Mouse (Mus musculus): Measurements from ENCODE around the gene Tmem116. TPM values are rescaled to one million over a fixed set of nuclear protein-coding genes. Genes with fewer than 3 reads are reported as not detected.
A peak's percentile ranks its signal among the peaks of the same experiment; 100 is the strongest.

Gene Tmem116
- total RNA-seq, 1 experiment: 3.0 TPM

DNA sequence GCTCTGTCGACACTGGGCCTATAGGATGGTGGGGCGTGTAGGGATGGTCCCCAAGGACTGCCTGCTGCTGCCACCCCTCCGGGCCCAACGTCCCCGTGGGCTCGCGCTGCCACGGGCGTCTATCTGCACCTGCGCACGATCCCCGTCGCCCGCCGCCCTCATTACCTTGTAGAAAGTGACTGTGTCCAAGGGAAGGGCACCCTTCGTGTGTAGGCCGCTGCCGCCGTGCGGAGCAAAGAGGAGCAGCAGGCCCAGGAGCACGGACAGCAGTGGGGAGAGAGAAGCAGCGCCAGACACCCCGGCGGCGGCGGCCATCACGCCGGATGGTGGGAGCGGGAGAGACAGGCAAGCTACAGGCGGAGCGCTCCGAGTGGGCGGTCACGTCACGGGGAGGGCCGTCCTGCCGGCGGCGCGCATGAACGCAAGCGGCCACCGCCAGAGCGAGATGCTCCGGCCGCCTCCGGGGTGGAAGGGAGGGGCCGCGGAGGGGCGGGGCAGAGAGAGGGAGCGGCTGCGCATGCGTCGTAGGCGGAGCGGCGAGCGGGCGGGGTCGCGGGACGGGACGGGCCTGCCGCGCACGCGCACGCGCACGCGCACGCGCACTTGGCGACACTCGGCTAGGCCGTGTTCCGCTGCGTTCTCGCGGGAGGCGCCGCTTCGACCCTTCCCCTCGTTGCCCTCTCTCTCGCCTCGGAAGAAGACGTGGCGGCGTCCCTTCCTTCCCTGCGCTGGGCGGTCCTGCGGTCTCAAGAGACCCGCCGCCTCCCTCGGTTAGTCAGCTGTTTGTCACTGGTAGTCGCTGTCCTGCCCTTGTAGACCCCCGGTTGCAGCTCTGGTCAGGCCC, 555 bp downstream of the Tmem116 start, which contains the start of gene Erp29:
TSS of gene Erp29 (minus strand) at position 481 of the 844 bp plus-strand sequence.
- H3K4me3 ChIP-seq (ENCODE audit: insufficient read depth in 1 of 2, low read depth in 1 of 2, low read length in 2 of 2, poor library complexity in 1 of 2, severe bottlenecking in 1 of 2): peak within 1 kb of the TSS; percentile 77 to 97
- in situ Hi-C loops (cut with MboI; ENCODE audit: low sequenced_read_pairs in 2 of 2, unreplicated experiment in 2 of 2): no loop called here

GRCm38 (mm10) chr5:121452906-121453305, 1.2 kb downstream of the Tmem116 start:
- in situ Hi-C loops (cut with MboI; ENCODE audit: low sequenced_read_pairs in 2 of 2, unreplicated experiment in 2 of 2): no loop called here
- H3K4me1 ChIP-seq (ENCODE audit: control insufficient read depth in 2 of 2, insufficient read depth in 2 of 2, low read length in 2 of 2, poor library complexity in 1 of 2): peaks cover 7 to 14% of the 10 kb centered on the region in 2 experiments; a peak in 2 of 4 replicates
- peaks cover 11% of the 10 kb centered on the region; the same call in 1 of the 2 replicates for H3K36me3 ChIP-seq (ENCODE audit: control insufficient read depth, insufficient read depth, low read length, poor library complexity, severe bottlenecking)
- H3K9me3 ChIP-seq (ENCODE audit: control insufficient read depth, insufficient read depth, low read depth, low read length): no peaks in the 10 kb centered on the region
- peak overlapping the region; percentile 88 for H3K9ac ChIP-seq (ENCODE audit: insufficient read depth, low read depth, low read length, poor library complexity, severe bottlenecking)
- no peak for DNase-seq (ENCODE audit: low read depth, low spot score)
- TF ChIP-seq ZC3H11A (IDR thresholded peaks at IDR 0.05; ENCODE audit: borderline replicate concordance, low read depth, low read length) (no peak), CHD2 (IDR thresholded peaks at IDR 0.05; ENCODE audit: low read depth, low read length) (no peak), HCFC1 (IDR thresholded peaks at IDR 0.05; ENCODE audit: borderline replicate concordance, insufficient read depth, low read length) (0 out of 2 replicates have a peak, but pooled peaks have one; percentile 12), MAFK (IDR thresholded peaks at IDR 0.05; ENCODE audit: insufficient read depth, low read depth, low read length) (no peak), ZNF384 (IDR thresholded peaks at IDR 0.05; ENCODE audit: low read depth, low read length) (no peak)
- H3K4me3 ChIP-seq (ENCODE audit: insufficient read depth in 1 of 2, low read depth in 1 of 2, low read length in 2 of 2, poor library complexity in 1 of 2, severe bottlenecking in 1 of 2): peak overlapping the region; percentile 77 to 97
- peak overlapping the region; percentile 14; the same call in 1 of the 2 replicates for H3K27ac ChIP-seq (ENCODE audit: insufficient read depth, low read depth, low read length, poor library complexity, severe bottlenecking)

More for the DNA sequence above, 555 bp downstream of the Tmem116 start, which contains the start of gene Erp29:
- peaks cover 14% of the 10 kb centered on the region; the same call in 1 of the 2 replicates for H3K36me3 ChIP-seq (ENCODE audit: control insufficient read depth, insufficient read depth, low read length, poor library complexity, severe bottlenecking)
- H3K9me3 ChIP-seq (ENCODE audit: control insufficient read depth, insufficient read depth, low read depth, low read length): no peaks in the 10 kb centered on the region
- H3K27ac ChIP-seq (ENCODE audit: insufficient read depth, low read depth, low read length, poor library complexity, severe bottlenecking): peak within 1 kb of the TSS; percentile 78
- H3K9ac ChIP-seq (ENCODE audit: insufficient read depth, low read depth, low read length, poor library complexity, severe bottlenecking): peak within 1 kb of the TSS; percentile 94
- TF ChIP-seq ZNF384 (IDR thresholded peaks at IDR 0.05; ENCODE audit: low read depth, low read length) (no peak), CHD2 (IDR thresholded peaks at IDR 0.05; ENCODE audit: low read depth, low read length) (peak; percentile 90), MAFK (IDR thresholded peaks at IDR 0.05; ENCODE audit: insufficient read depth, low read depth, low read length) (no peak), ZC3H11A (IDR thresholded peaks at IDR 0.05; ENCODE audit: borderline replicate concordance, low read depth, low read length) (no peak), HCFC1 (IDR thresholded peaks at IDR 0.05; ENCODE audit: borderline replicate concordance, insufficient read depth, low read length) (no peak; the same call in 1 of the 2 replicates)
- peak; percentile 87 for DNase-seq (ENCODE audit: low read depth, low spot score)
- H3K4me1 ChIP-seq (ENCODE audit: control insufficient read depth in 2 of 2, insufficient read depth in 2 of 2, low read length in 2 of 2, poor library complexity in 1 of 2): peaks cover 7 to 14% of the 10 kb centered on the region in 2 experiments; a peak in 2 of 4 replicates

- no peaks in the 10 kb centered on the region for H3K9me3 ChIP-seq (ENCODE audit: control insufficient read depth, insufficient read depth, low read depth, low read length)
- TF ChIP-seq MAFK (IDR thresholded peaks at IDR 0.05; ENCODE audit: insufficient read depth, low read depth, low read length) (no peak), ZC3H11A (IDR thresholded peaks at IDR 0.05; ENCODE audit: borderline replicate concordance, low read depth, low read length) (no peak), CHD2 (IDR thresholded peaks at IDR 0.05; ENCODE audit: low read depth, low read length) (no peak), ZNF384 (IDR thresholded peaks at IDR 0.05; ENCODE audit: low read depth, low read length) (no peak), HCFC1 (IDR thresholded peaks at IDR 0.05; ENCODE audit: borderline replicate concordance, insufficient read depth, low read length) (no peak)
- peaks cover 7 to 14% of the 10 kb centered on the region in 2 experiments; a peak in 2 of 4 replicates for H3K4me1 ChIP-seq (ENCODE audit: control insufficient read depth in 2 of 2, insufficient read depth in 2 of 2, low read length in 2 of 2, poor library complexity in 1 of 2)
- peaks cover 7% of the 10 kb centered on the region; the same call in 1 of the 2 replicates for H3K36me3 ChIP-seq (ENCODE audit: control insufficient read depth, insufficient read depth, low read length, poor library complexity, severe bottlenecking)
- in situ Hi-C loops (cut with MboI; ENCODE audit: low sequenced_read_pairs in 2 of 2, unreplicated experiment in 2 of 2): no loop called here
- no peak for DNase-seq (ENCODE audit: low read depth, low spot score)
- no peak overlapping the region for H3K27ac ChIP-seq (ENCODE audit: insufficient read depth, low read depth, low read length, poor library complexity, severe bottlenecking)
- no peak overlapping the region for H3K4me3 ChIP-seq (ENCODE audit: insufficient read depth in 1 of 2, low read depth in 1 of 2, low read length in 2 of 2, poor library complexity in 1 of 2, severe bottlenecking in 1 of 2)
- no peak overlapping the region for H3K9ac ChIP-seq (ENCODE audit: insufficient read depth, low read depth, low read length, poor library complexity, severe bottlenecking)
Observed at GRCm38 (mm10) chr5:121453743-121454502, 2.2 kb downstream of the Tmem116 start.

- in situ Hi-C loops (cut with MboI; ENCODE audit: low sequenced_read_pairs in 2 of 2, unreplicated experiment in 2 of 2): no loop called here
- no peak for DNase-seq (ENCODE audit: low read depth, low spot score)
- Histone ChIP-seq H3K9ac (ENCODE audit: insufficient read depth, low read depth, low read length, poor library complexity, severe bottlenecking) (no peak overlapping the region; the same call in 1 of the 2 replicates), H3K4me3 (ENCODE audit: insufficient read depth in 1 of 2, low read depth in 1 of 2, low read length in 2 of 2, poor library complexity in 1 of 2, severe bottlenecking in 1 of 2) (no peak overlapping the region), H3K36me3 (ENCODE audit: control insufficient read depth, insufficient read depth, low read length, poor library complexity, severe bottlenecking) (peaks cover 1% of the 10 kb centered on the region; the same call in 1 of the 2 replicates), H3K27ac (ENCODE audit: insufficient read depth, low read depth, low read length, poor library complexity, severe bottlenecking) (no peak overlapping the region), H3K9me3 (ENCODE audit: control insufficient read depth, insufficient read depth, low read depth, low read length) (no peaks in the 10 kb centered on the region), H3K4me1 (ENCODE audit: control insufficient read depth in 2 of 2, insufficient read depth in 2 of 2, low read length in 2 of 2, poor library complexity in 1 of 2) (peaks cover 7 to 14% of the 10 kb centered on the region in 2 experiments; a peak in 2 of 4 replicates)
- TF ChIP-seq ZC3H11A (IDR thresholded peaks at IDR 0.05; ENCODE audit: borderline replicate concordance, low read depth, low read length): no peak
- TF ChIP-seq MAFK (IDR thresholded peaks at IDR 0.05; ENCODE audit: insufficient read depth, low read depth, low read length): no peak
- no peak for TF ChIP-seq ZNF384 (IDR thresholded peaks at IDR 0.05; ENCODE audit: low read depth, low read length)
- no peak for TF ChIP-seq CHD2 (IDR thresholded peaks at IDR 0.05; ENCODE audit: low read depth, low read length)
- TF ChIP-seq HCFC1 (IDR thresholded peaks at IDR 0.05; ENCODE audit: borderline replicate concordance, insufficient read depth, low read length): no peak
Observed at GRCm38 (mm10) chr5:121454503-121454782, 2.8 kb downstream of the Tmem116 start.

All from ES-E14 (cell line).